Mouse (Mus musculus): Measurements from ENCODE around the gene Serpina12. TPM values are rescaled to one million over a fixed set of nuclear protein-coding genes. Genes with fewer than 3 reads are reported as not detected.

Gene Serpina12
- polyA plus RNA-seq (2021), result not detected

- ChIA-PET CTCF (no interaction called here), POLR2A (no interaction called here)
- TF ChIP-seq CTCF (IDR thresholded peaks at IDR 0.05), result no peak
- no peak for ATAC-seq
- H3K27me3 ChIP-seq, result no peaks in the 10 kb centered on the region
- DNase-seq (ENCODE audit: low read depth, low spot score), result no peak
- in situ Hi-C loops (cut with MboI; ENCODE audit: low pct_unique_long_range_greater_than_20kb), result no loop called here
Observed at GRCm38 (mm10) chr12:104044343-104044742, at the start of gene Serpina12. Serpina12 (minus strand) TSS chr12:104044443.

- in situ Hi-C loops (cut with MboI; ENCODE audit: low pct_unique_long_range_greater_than_20kb), result no loop called here
- POLR2A ChIA-PET, result no interaction called here
- DNase-seq (ENCODE audit: low read depth, low spot score), result no peak
- TF ChIP-seq CTCF (IDR thresholded peaks at IDR 0.05), result no peak
- ATAC-seq, result no peak
- H3K27me3 ChIP-seq, result peaks cover 4% of the 10 kb centered on the region
- CTCF ChIA-PET, result no interaction called here
Observed at GRCm38 (mm10) chr12:104091303-104091702, 47.1 kb upstream of the Serpina12 start.

GRCm38 (mm10) chr12:104090119-104090518 lies 45.9 kb upstream of the Serpina12 start:
- ChIA-PET POLR2A (no interaction called here), CTCF (no interaction called here)
- in situ Hi-C loops (cut with MboI; ENCODE audit: low pct_unique_long_range_greater_than_20kb), result no loop called here
- H3K27me3 ChIP-seq, result peaks cover 4% of the 10 kb centered on the region
- DNase-seq (ENCODE audit: low read depth, low spot score), result no peak
- TF ChIP-seq CTCF (IDR thresholded peaks at IDR 0.05), result no peak
- ATAC-seq, result no peak

GRCm38 (mm10) chr12:104072286-104072685 lies 28.0 kb upstream of the Serpina12 start:
- ChIA-PET POLR2A (no interaction called here), CTCF (interaction anchor here (1.2 to 1.9 kb wide), 3 partner anchors 69 to 77 kb away, joined by 3 to 8 read pairs (median 6); no protein-coding TSS in a partner anchor)
- H3K27me3 ChIP-seq, result no peaks in the 10 kb centered on the region
- ATAC-seq, result no peak
- in situ Hi-C loops (cut with MboI; ENCODE audit: low pct_unique_long_range_greater_than_20kb), result loop anchor here (5.0 to 25.0 kb wide), 3 partner anchors 75 to 840 kb away; no protein-coding TSS in a partner anchor
- no peak for DNase-seq (ENCODE audit: low read depth, low spot score)
- TF ChIP-seq CTCF (IDR thresholded peaks at IDR 0.05), result no peak

GRCm38 (mm10) chr12:104071708-104072107 lies 27.5 kb upstream of the Serpina12 start:
- ATAC-seq (no peak), DNase-seq (ENCODE audit: low read depth, low spot score) (no peak)
- in situ Hi-C loops (cut with MboI; ENCODE audit: low pct_unique_long_range_greater_than_20kb), result loop anchor here (5.0 to 25.0 kb wide), 3 partner anchors 74 to 841 kb away; no protein-coding TSS in a partner anchor
- no peaks in the 10 kb centered on the region for H3K27me3 ChIP-seq
- TF ChIP-seq CTCF (IDR thresholded peaks at IDR 0.05), result no peak
- POLR2A ChIA-PET, result no interaction called here
- CTCF ChIA-PET, result interaction anchor here (1.9 to 3.3 kb wide), 2 partner anchors 77 kb away, joined by 8 to 23 read pairs; no protein-coding TSS in a partner anchor

- in situ Hi-C loops (cut with MboI; ENCODE audit: low pct_unique_long_range_greater_than_20kb), result loop anchor here (5.0 to 25.0 kb wide), 3 partner anchors 72 to 843 kb away; no protein-coding TSS in a partner anchor
- no peak for ATAC-seq
Observed at GRCm38 (mm10) chr12:104069620-104070019, 25.4 kb upstream of the Serpina12 start.

GRCm38 (mm10) chr12:104067549-104067948 lies 23.3 kb upstream of the Serpina12 start:
- in situ Hi-C loops (cut with MboI; ENCODE audit: low pct_unique_long_range_greater_than_20kb), result loop anchor here (25.0 kb wide), 1 partner anchor 845 kb away; no protein-coding TSS in a partner anchor
- ATAC-seq (no peak), DNase-seq (ENCODE audit: low read depth, low spot score) (no peak)
- CTCF ChIA-PET, result interaction anchor here (1.1 to 1.9 kb wide), 4 partner anchors 8 to 73 kb away, joined by 3 to 6 read pairs (median 4); no protein-coding TSS in a partner anchor
- POLR2A ChIA-PET, result no interaction called here
- H3K27me3 ChIP-seq, result no peaks in the 10 kb centered on the region
- TF ChIP-seq CTCF (IDR thresholded peaks at IDR 0.05), result no peak

More at GRCm38 (mm10) chr12:104069620-104070019, 25.4 kb upstream of the Serpina12 start:
- POLR2A ChIA-PET, result no interaction called here
- TF ChIP-seq CTCF (IDR thresholded peaks at IDR 0.05), result peak; percentile 84
- CTCF ChIA-PET, result interaction anchor here (1.5 to 3.3 kb wide), 3 partner anchors 39 to 78 kb away, joined by 4 to 23 read pairs (median 4); no protein-coding TSS in a partner anchor
- H3K27me3 ChIP-seq, result no peaks in the 10 kb centered on the region
- no peak for DNase-seq (ENCODE audit: low read depth, low spot score)

GRCm38 (mm10) chr12:104066241-104066640 lies 22.0 kb upstream of the Serpina12 start:
- TF ChIP-seq CTCF (IDR thresholded peaks at IDR 0.05), result peak; percentile 64
- DNase-seq (ENCODE audit: low read depth, low spot score), result no peak
- ChIA-PET CTCF (interaction anchor here (1.0 to 1.9 kb wide), 4 partner anchors 36 to 74 kb away, joined by 3 to 6 read pairs (median 4); no protein-coding TSS in a partner anchor), POLR2A (interaction anchor here (0.6 kb wide), 2 partner anchors 14 to 421 kb away, joined by 4 read pairs; no protein-coding TSS in a partner anchor)
- in situ Hi-C loops (cut with MboI; ENCODE audit: low pct_unique_long_range_greater_than_20kb), result loop anchor here (25.0 kb wide), 1 partner anchor 846 kb away; no protein-coding TSS in a partner anchor
- no peak for ATAC-seq
- no peaks in the 10 kb centered on the region for H3K27me3 ChIP-seq

GRCm38 (mm10) chr12:104064996-104065395 lies 20.8 kb upstream of the Serpina12 start:
- peak; percentile 83 for DNase-seq (ENCODE audit: low read depth, low spot score)
- CTCF ChIA-PET, result interaction anchor here (1.3 kb wide), 1 partner anchor 35 kb away, joined by 5 read pairs; no protein-coding TSS in a partner anchor
- in situ Hi-C loops (cut with MboI; ENCODE audit: low pct_unique_long_range_greater_than_20kb), result loop anchor here (25.0 kb wide), 1 partner anchor 847 kb away; no protein-coding TSS in a partner anchor
- no peak for TF ChIP-seq CTCF (IDR thresholded peaks at IDR 0.05)
- H3K27me3 ChIP-seq, result no peaks in the 10 kb centered on the region
- ATAC-seq, result peak; percentile 96
- POLR2A ChIA-PET, result no interaction called here

GRCm38 (mm10) chr12:104064532-104064931 lies 20.3 kb upstream of the Serpina12 start:
- POLR2A ChIA-PET, result no interaction called here
- ATAC-seq (peak; percentile 37), DNase-seq (ENCODE audit: low read depth, low spot score) (no peak)
- H3K27me3 ChIP-seq, result no peaks in the 10 kb centered on the region
- CTCF ChIA-PET, result no interaction called here
- TF ChIP-seq CTCF (IDR thresholded peaks at IDR 0.05), result no peak
- in situ Hi-C loops (cut with MboI; ENCODE audit: low pct_unique_long_range_greater_than_20kb), result loop anchor here (25.0 kb wide), 1 partner anchor 848 kb away; no protein-coding TSS in a partner anchor

GRCm38 (mm10) chr12:104061862-104062261 lies 17.6 kb upstream of the Serpina12 start:
- no peak for ATAC-seq
- in situ Hi-C loops (cut with MboI; ENCODE audit: low pct_unique_long_range_greater_than_20kb), result loop anchor here (25.0 kb wide), 1 partner anchor 850 kb away; no protein-coding TSS in a partner anchor
- no peaks in the 10 kb centered on the region for H3K27me3 ChIP-seq
- no peak for DNase-seq (ENCODE audit: low read depth, low spot score)
- CTCF ChIA-PET, result no interaction called here
- POLR2A ChIA-PET, result no interaction called here
- TF ChIP-seq CTCF (IDR thresholded peaks at IDR 0.05), result no peak

Measured in Patski (cell line).